Mouse (Mus musculus) embryonic fibroblast, embryonic 13.5 days (primary cell): ENCODE data around the gene Gm49368. TPM values are rescaled to one million over a fixed set of nuclear protein-coding genes. Genes with fewer than 3 reads are reported as not detected.

ENCODE experiments used
- H3K27ac ChIP-seq: 2 replicates; pipeline ENCODE4 v1.5.1; 2012; ENCODE audit warnings: low read length, control low read depth, inconsistent platforms; ENCODE audit not compliant: insufficient read depth
- H3K4me1 ChIP-seq: 2 replicates; pipeline ENCODE4 v1.6.1; 2011; ENCODE audit warnings: low read length; ENCODE audit not compliant: control insufficient read depth, insufficient read depth
- H3K4me3 ChIP-seq: 2 replicates; pipeline ENCODE4 v1.5.1; 2011; ENCODE audit warnings: mild to moderate bottlenecking, control low read depth, low read length; ENCODE audit not compliant: insufficient read depth
- CTCF ChIP-seq: IDR thresholded peaks from 2 replicates; pipeline ENCODE4 v1.5.1; 2011; ENCODE audit warnings: mild to moderate bottlenecking, control low read depth, low read length, moderate library complexity, borderline replicate concordance; ENCODE audit not compliant: insufficient read depth
- POLR2A ChIP-seq: IDR thresholded peaks from 2 replicates; pipeline ENCODE4 v1.6.1; 2011; ENCODE audit warnings: low read depth, mild to moderate bottlenecking, control low read depth, low read length, moderate library complexity
- polyA plus RNA-seq: library from polyadenylated mRNA; stranded (reverse); fragments of >200 nt; gene quantifications from 2 replicates; pipeline ENCODE4 v1.2.4, GENCODE M21; 2011; ENCODE audit warnings: low read depth; ENCODE audit not compliant: missing spikeins, insufficient read length

Gm49368 gene
- polyA plus RNA-seq, 1 experiment = 0.11 TPM

DNA sequence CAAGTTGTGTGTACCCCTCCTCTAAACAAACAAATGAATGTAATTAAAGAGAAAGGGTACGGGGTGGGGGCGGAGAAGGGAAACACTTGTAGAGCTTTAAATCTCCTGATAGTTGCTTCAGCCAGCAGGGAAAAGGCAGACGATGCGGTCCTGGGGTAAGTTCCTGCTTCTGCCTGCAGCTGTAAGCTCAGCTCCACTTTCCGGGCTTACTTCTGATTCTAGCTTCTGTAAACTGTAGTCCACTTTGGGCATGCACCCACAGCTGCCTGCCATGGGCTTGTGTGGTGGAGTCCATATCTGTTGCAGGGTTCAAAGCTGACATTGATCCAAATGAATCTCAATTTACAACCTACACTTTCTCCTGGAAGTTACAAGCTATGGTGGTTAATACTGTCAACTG is 9.4 kb upstream of the Gm49368 start:
- no peak for TF ChIP-seq POLR2A
- no peak for TF ChIP-seq CTCF
- Histone ChIP-seq H3K27ac (no peak overlapping the region), H3K4me3 (no peak overlapping the region), H3K4me1 (no peaks in the 10 kb centered on the region)

DNA sequence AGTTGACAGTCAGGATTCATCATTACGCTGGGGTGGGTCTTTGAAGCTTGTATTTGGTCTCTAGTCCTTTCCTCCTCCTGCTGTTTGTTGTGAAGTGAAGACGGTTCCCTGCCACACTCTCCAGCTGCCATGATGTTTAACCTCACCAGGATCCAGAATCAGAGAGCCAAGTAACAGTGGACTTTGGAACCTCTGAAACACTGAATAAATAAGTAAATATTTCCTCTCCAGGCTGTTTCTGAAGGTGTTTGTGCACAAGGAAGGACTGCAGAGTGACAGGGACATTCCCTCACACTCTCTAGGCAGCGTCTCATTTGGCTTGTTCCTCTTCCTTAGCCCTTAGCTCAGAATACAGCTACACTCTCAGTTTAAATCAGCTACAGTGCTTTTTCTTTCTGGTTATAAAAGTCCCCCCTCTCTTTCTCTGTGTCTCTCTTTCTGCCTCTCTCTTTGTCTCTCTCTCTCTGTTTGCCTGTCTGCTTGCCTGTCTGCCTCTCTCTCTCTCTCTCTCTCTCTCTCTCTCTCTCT is 5.5 kb upstream of the Gm49368 start:
- H3K27ac ChIP-seq = no peak overlapping the region
- no peak for TF ChIP-seq CTCF
- no peaks in the 10 kb centered on the region for H3K4me1 ChIP-seq
- no peak overlapping the region for H3K4me3 ChIP-seq

GRCm38 (mm10) chr7:128057860-128058259 is 4.6 kb upstream of the Gm49368 start:
- no peak overlapping the region for H3K27ac ChIP-seq
- H3K4me1 ChIP-seq = no peaks in the 10 kb centered on the region
- no peak for TF ChIP-seq CTCF
- no peak for TF ChIP-seq POLR2A
- H3K4me3 ChIP-seq = no peak overlapping the region

DNA sequence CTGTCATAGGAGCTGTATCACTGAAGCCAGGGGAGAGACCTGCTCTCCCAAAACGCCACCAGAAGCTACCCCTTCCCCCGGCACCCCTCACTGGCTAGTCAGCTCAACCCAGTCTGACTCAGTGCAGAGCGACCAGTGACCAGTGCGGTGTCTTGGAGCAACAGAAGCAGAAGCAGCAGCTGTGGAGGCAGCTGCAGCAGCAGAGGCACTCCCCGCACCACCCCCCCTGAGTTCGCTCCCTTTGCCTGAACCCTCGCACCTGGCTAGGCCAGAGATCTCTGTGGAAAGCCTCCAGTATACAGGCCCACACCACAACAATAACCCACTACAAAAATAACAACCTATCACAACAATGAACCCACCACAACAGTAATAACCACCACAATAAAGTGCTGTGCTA is 3.9 kb upstream of the Gm49368 start:
- TF ChIP-seq CTCF (no peak), POLR2A (no peak)
- H3K4me3 ChIP-seq = no peak overlapping the region
- no peaks in the 10 kb centered on the region for H3K4me1 ChIP-seq
- no peak overlapping the region for H3K27ac ChIP-seq

DNA sequence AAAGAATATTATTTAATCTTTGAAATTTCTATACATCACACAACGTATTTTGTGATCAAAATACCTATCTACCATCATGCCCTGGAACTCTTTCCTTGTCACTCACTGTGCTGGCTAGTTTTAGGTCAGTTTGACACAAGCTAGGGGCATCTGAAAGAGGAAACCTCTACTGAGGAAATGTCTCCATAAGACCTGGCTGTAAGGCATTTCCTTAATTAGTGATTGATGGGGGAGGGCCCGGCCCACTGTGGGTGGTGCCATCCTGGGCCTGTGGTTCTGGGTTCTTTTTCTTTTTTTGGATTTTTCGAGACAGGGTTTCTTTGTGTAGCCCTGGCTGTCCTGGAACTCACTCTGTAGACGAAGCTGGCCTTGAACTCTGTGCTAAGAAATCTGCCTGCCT is 3.4 kb upstream of the Gm49368 start:
- TF ChIP-seq CTCF (no peak), POLR2A (no peak)
- Histone ChIP-seq H3K4me1 (no peaks in the 10 kb centered on the region), H3K27ac (no peak overlapping the region), H3K4me3 (no peak overlapping the region)

- Histone ChIP-seq H3K27ac (no peak overlapping the region), H3K4me1 (no peaks in the 10 kb centered on the region), H3K4me3 (no peak overlapping the region)
- TF ChIP-seq POLR2A (no peak), CTCF (no peak)
Measured at GRCm38 (mm10) chr7:128063211-128063781, 813 bp downstream of the Gm49368 start.

GRCm38 (mm10) chr7:128065547-128065946 is 3.1 kb downstream of the Gm49368 start:
- Histone ChIP-seq H3K27ac (no peak overlapping the region), H3K4me1 (no peaks in the 10 kb centered on the region)
- no peak for TF ChIP-seq POLR2A
- no peak for TF ChIP-seq CTCF

GRCm38 (mm10) chr7:128067847-128068246 is 5.4 kb downstream of the Gm49368 start:
- Histone ChIP-seq H3K4me1 (no peaks in the 10 kb centered on the region), H3K4me3 (no peak overlapping the region), H3K27ac (no peak overlapping the region)
- TF ChIP-seq CTCF (no peak), POLR2A (no peak)

More at GRCm38 (mm10) chr7:128065547-128065946, 3.1 kb downstream of the Gm49368 start:
- no peak overlapping the region for H3K4me3 ChIP-seq

- TF ChIP-seq POLR2A = no peak
- no peak for TF ChIP-seq CTCF
- H3K4me1 ChIP-seq = no peaks in the 10 kb centered on the region
- H3K4me3 ChIP-seq = no peak overlapping the region
Measured at GRCm38 (mm10) chr7:128069844-128070243, 7.4 kb downstream of the Gm49368 start.

GRCm38 (mm10) chr7:128071816-128072215 is 9.3 kb downstream of the Gm49368 start:
- no peak for TF ChIP-seq POLR2A
- no peaks in the 10 kb centered on the region for H3K4me1 ChIP-seq
- H3K4me3 ChIP-seq = no peak overlapping the region
- no peak overlapping the region for H3K27ac ChIP-seq

More at GRCm38 (mm10) chr7:128069844-128070243, 7.4 kb downstream of the Gm49368 start:
- H3K27ac ChIP-seq = no peak overlapping the region
